Mouse (Mus musculus): ENCODE results near the gene Gal. TPM values are rescaled to one million over a fixed set of nuclear protein-coding genes. Genes with fewer than 3 reads are reported as not detected.

The Gal gene
- polyA plus RNA-seq, 2 experiments, result 0.04 TPM; not detected in 1

GRCm38 (mm10) chr19:3404030-3404429 is 10.3 kb downstream of the Gal start:
- Histone ChIP-seq H3K27me3 (ENCODE audit: control insufficient read depth, insufficient read depth, low read length) (no peaks in the 10 kb centered on the region), H3K4me1 (replicated peaks; ENCODE audit: control insufficient read depth in 2 of 2, insufficient read depth in 2 of 2, low read length in 1 of 2) (no peaks in the 10 kb centered on the region), H3K9ac (replicated peaks) (no peak overlapping the region), H3K4me3 (ENCODE audit: insufficient read depth in 1 of 2, low read depth in 2 of 2, low read length in 2 of 2) (no peak overlapping the region), H3K27ac (no peak overlapping the region), H3K4me2 (ENCODE audit: low read depth) (no peak overlapping the region), H3K9me3 (ENCODE audit: control insufficient read depth, low read length) (no peaks in the 10 kb centered on the region), H3K36me3 (replicated peaks; ENCODE audit: control insufficient read depth, insufficient read depth, low read depth) (no peaks in the 10 kb centered on the region)
- ATAC-seq (ENCODE audit: insufficient read depth), result no peak
- TF ChIP-seq EP300 (IDR thresholded peaks at IDR 0.05; ENCODE audit: low read depth) (no peak), CTCF (IDR thresholded peaks at IDR 0.05; ENCODE audit: low read depth) (no peak; the same call in 1 of the 2 replicates)
- DNase-seq (ENCODE audit: low read depth in 3 of 3, low spot score in 3 of 3), result no peak
- 55% methylated on average over 7 of the region's 7 CpGs for WGBS (ENCODE audit: insufficient replicate concordance)

- Histone ChIP-seq H3K9me3 (ENCODE audit: control insufficient read depth, low read length) (no peaks in the 10 kb centered on the region), H3K4me3 (ENCODE audit: insufficient read depth in 1 of 2, low read depth in 2 of 2, low read length in 2 of 2) (no peak overlapping the region), H3K36me3 (replicated peaks; ENCODE audit: control insufficient read depth, insufficient read depth, low read depth) (no peaks in the 10 kb centered on the region), H3K27ac (no peak overlapping the region), H3K4me2 (ENCODE audit: low read depth) (no peak overlapping the region), H3K27me3 (ENCODE audit: control insufficient read depth, insufficient read depth, low read length) (no peaks in the 10 kb centered on the region), H3K4me1 (replicated peaks; ENCODE audit: control insufficient read depth in 2 of 2, insufficient read depth in 2 of 2, low read length in 1 of 2) (no peaks in the 10 kb centered on the region), H3K9ac (replicated peaks) (no peak overlapping the region)
- ATAC-seq (ENCODE audit: insufficient read depth) (no peak), DNase-seq (ENCODE audit: low read depth in 3 of 3, low spot score in 3 of 3) (no peak)
- 61% methylated on average over 6 of the region's 6 CpGs for WGBS (ENCODE audit: insufficient replicate concordance)
- TF ChIP-seq CTCF (IDR thresholded peaks at IDR 0.05; ENCODE audit: low read depth) (no peak), EP300 (IDR thresholded peaks at IDR 0.05; ENCODE audit: low read depth) (no peak)
Measured at GRCm38 (mm10) chr19:3402390-3402789, 12.0 kb downstream of the Gal start.

GRCm38 (mm10) chr19:3401943-3402342 is 12.4 kb downstream of the Gal start:
- TF ChIP-seq CTCF (IDR thresholded peaks at IDR 0.05; ENCODE audit: low read depth) (no peak), EP300 (IDR thresholded peaks at IDR 0.05; ENCODE audit: low read depth) (no peak)
- no peaks in the 10 kb centered on the region for H3K4me1 ChIP-seq (replicated peaks; ENCODE audit: control insufficient read depth in 2 of 2, insufficient read depth in 2 of 2, low read length in 1 of 2)
- H3K36me3 ChIP-seq (replicated peaks; ENCODE audit: control insufficient read depth, insufficient read depth, low read depth), result no peaks in the 10 kb centered on the region
- H3K4me3 ChIP-seq (ENCODE audit: insufficient read depth in 1 of 2, low read depth in 2 of 2, low read length in 2 of 2), result no peak overlapping the region
- no peak overlapping the region for H3K4me2 ChIP-seq (ENCODE audit: low read depth)
- DNase-seq (ENCODE audit: low read depth in 3 of 3, low spot score in 3 of 3) (no peak), ATAC-seq (ENCODE audit: insufficient read depth) (no peak)
- no peak overlapping the region for H3K27ac ChIP-seq
- no peaks in the 10 kb centered on the region for H3K27me3 ChIP-seq (ENCODE audit: control insufficient read depth, insufficient read depth, low read length)
- H3K9me3 ChIP-seq (ENCODE audit: control insufficient read depth, low read length), result no peaks in the 10 kb centered on the region
- H3K9ac ChIP-seq (replicated peaks), result no peak overlapping the region
- 48% methylated on average over 7 of the region's 7 CpGs for WGBS (ENCODE audit: insufficient replicate concordance)

GRCm38 (mm10) chr19:3401504-3401903 is 12.8 kb downstream of the Gal start:
- H3K27ac ChIP-seq, result no peak overlapping the region
- H3K4me1 ChIP-seq (replicated peaks; ENCODE audit: control insufficient read depth in 2 of 2, insufficient read depth in 2 of 2, low read length in 1 of 2), result no peaks in the 10 kb centered on the region
- no peak for DNase-seq (ENCODE audit: low read depth in 3 of 3, low spot score in 3 of 3)
- H3K36me3 ChIP-seq (replicated peaks; ENCODE audit: control insufficient read depth, insufficient read depth, low read depth), result no peaks in the 10 kb centered on the region
- TF ChIP-seq EP300 (IDR thresholded peaks at IDR 0.05; ENCODE audit: low read depth) (no peak), CTCF (IDR thresholded peaks at IDR 0.05; ENCODE audit: low read depth) (no peak)
- no peaks in the 10 kb centered on the region for H3K27me3 ChIP-seq (ENCODE audit: control insufficient read depth, insufficient read depth, low read length)
- H3K9me3 ChIP-seq (ENCODE audit: control insufficient read depth, low read length), result no peaks in the 10 kb centered on the region
- 62% methylated on average over 7 of the region's 7 CpGs for WGBS (ENCODE audit: insufficient replicate concordance)
- no peak for ATAC-seq (ENCODE audit: insufficient read depth)
- H3K9ac ChIP-seq (replicated peaks), result no peak overlapping the region
- H3K4me3 ChIP-seq (ENCODE audit: insufficient read depth in 1 of 2, low read depth in 2 of 2, low read length in 2 of 2), result no peak overlapping the region
- no peak overlapping the region for H3K4me2 ChIP-seq (ENCODE audit: low read depth)

GRCm38 (mm10) chr19:3400057-3400456 is 14.3 kb downstream of the Gal start:
- Histone ChIP-seq H3K4me2 (ENCODE audit: low read depth) (no peak overlapping the region), H3K27me3 (ENCODE audit: control insufficient read depth, insufficient read depth, low read length) (no peaks in the 10 kb centered on the region), H3K9ac (replicated peaks) (no peak overlapping the region), H3K36me3 (replicated peaks; ENCODE audit: control insufficient read depth, insufficient read depth, low read depth) (no peaks in the 10 kb centered on the region), H3K4me3 (ENCODE audit: insufficient read depth in 1 of 2, low read depth in 2 of 2, low read length in 2 of 2) (no peak overlapping the region), H3K9me3 (ENCODE audit: control insufficient read depth, low read length) (no peaks in the 10 kb centered on the region), H3K4me1 (replicated peaks; ENCODE audit: control insufficient read depth in 2 of 2, insufficient read depth in 2 of 2, low read length in 1 of 2) (no peaks in the 10 kb centered on the region), H3K27ac (no peak overlapping the region)
- 70% methylated on average over 4 of the region's 4 CpGs for WGBS (ENCODE audit: insufficient replicate concordance)
- TF ChIP-seq CTCF (IDR thresholded peaks at IDR 0.05; ENCODE audit: low read depth) (no peak), EP300 (IDR thresholded peaks at IDR 0.05; ENCODE audit: low read depth) (no peak)
- no peak for DNase-seq (ENCODE audit: low read depth in 3 of 3, low spot score in 3 of 3)
- no peak for ATAC-seq (ENCODE audit: insufficient read depth)

Measured in liver, embryonic 14.5 days (tissue).